Comparison of ENCODE assay signal across 1 mouse cellular context in the genomic region with DNA sequence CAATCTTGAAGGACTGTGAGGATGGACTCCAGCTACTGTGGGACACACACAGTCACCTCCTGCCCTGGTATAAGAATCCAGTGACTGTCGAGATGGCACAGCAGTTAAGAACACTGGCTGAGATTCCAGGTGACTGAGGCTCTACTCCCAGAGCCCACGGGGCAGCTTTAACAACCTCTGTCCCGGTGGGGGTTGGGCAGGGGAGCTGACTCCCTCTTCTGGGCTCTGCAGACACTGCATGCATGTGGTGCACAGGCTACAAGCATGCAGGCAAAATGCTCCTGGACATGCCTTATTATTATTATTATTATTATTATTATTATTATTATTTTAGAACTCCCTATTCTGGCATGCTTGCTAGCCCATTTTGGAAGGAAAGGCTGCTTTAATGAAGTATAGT.
TF ChIP-seq lines count a peak whose summit lies in the region.

No protein-coding gene starts in this region.

TF ChIP-seq in ES-E14, 5 proteins besides CTCF, POLR2A, EP300 and RAD21 (continued from another document):
- TF ChIP-seq ZNF384 (IDR thresholded peaks at IDR 0.05; ENCODE audit: low read depth, low read length): no peak
TF ChIP-seq in ES-E14: peak in this region for 0.
